Mouse (Mus musculus) forebrain, embryonic 11.5 days (tissue): ENCODE measurements at regions not wholly inside any gene's neighbourhood (a gene's known extent, or its start where the extent isn't known, plus 50 kb on each side); places are given as distances from the start of the nearest gene placed in this dataset.

Source experiments
- ATAC-seq: fragments of 200-750 bp; cut with Nextera tagmentation; replicated peaks from 2 replicates; pipeline ENCODE4 v1.8.0; 2017; ENCODE audit warnings: moderate TSS enrichment; ENCODE audit not compliant: low FRiP score
- DNase-seq: peaks from one replicate; pipeline ENCODE4 v3.0.0-alpha.2; 2017; ENCODE audit warnings: low spot score
- H3K27ac ChIP-seq: fragments of 300-500 bp; sonication (generic); 2 replicates; pipeline ENCODE4 v1.5.1; 2014; ENCODE audit warnings: low read depth, low read length
- H3K27me3 ChIP-seq: fragments of 300-500 bp; sonication (generic); 2 replicates; pipeline ENCODE4 v1.6.1; 2014; ENCODE audit warnings: mild to moderate bottlenecking, low read length, mixed read lengths; ENCODE audit not compliant: control insufficient read depth, insufficient read depth
- H3K36me3 ChIP-seq: fragments of 300-500 bp; sonication (generic); 2 replicates; pipeline ENCODE4 v1.6.1; 2014; ENCODE audit warnings: mild to moderate bottlenecking, low read length, moderate library complexity, mixed read lengths; ENCODE audit not compliant: control insufficient read depth, insufficient read depth
- H3K4me1 ChIP-seq: fragments of 300-500 bp; sonication (generic); replicated peaks from 2 replicates; pipeline ENCODE4 v1.6.1; 2014; ENCODE audit warnings: low read length, mixed read lengths; ENCODE audit not compliant: control insufficient read depth, insufficient read depth
- H3K4me2 ChIP-seq: fragments of 300-500 bp; sonication (generic); 2 replicates; pipeline ENCODE4 v1.6.1; 2014; ENCODE audit warnings: low read depth, mild to moderate bottlenecking, low read length, moderate library complexity, mixed read lengths; ENCODE audit not compliant: severe bottlenecking
- H3K4me3 ChIP-seq: fragments of 300-500 bp; sonication (generic); 2 replicates; pipeline ENCODE4 v1.5.1; 2014; ENCODE audit warnings: low read depth, low read length
- H3K9ac ChIP-seq: fragments of 300-500 bp; sonication (generic); 2 replicates; pipeline ENCODE4 v1.6.1; 2014; ENCODE audit warnings: low read length
- H3K9me3 ChIP-seq: fragments of 300-500 bp; sonication (generic); 2 replicates; pipeline ENCODE4 v1.6.1; 2016; ENCODE audit warnings: low read length, mixed read lengths; ENCODE audit not compliant: control insufficient read depth
- WGBS: fragments of 180-500 bp; shearing (Covaris S2); extraction: QIAGEN DNeasy Blood & Tissue Kit; methylation state at CpG from one replicate; pipeline ENCODE4 v1.1.7; 2014; 5-methylcytosine and 5-hydroxymethylcytosine counted together

DNA sequence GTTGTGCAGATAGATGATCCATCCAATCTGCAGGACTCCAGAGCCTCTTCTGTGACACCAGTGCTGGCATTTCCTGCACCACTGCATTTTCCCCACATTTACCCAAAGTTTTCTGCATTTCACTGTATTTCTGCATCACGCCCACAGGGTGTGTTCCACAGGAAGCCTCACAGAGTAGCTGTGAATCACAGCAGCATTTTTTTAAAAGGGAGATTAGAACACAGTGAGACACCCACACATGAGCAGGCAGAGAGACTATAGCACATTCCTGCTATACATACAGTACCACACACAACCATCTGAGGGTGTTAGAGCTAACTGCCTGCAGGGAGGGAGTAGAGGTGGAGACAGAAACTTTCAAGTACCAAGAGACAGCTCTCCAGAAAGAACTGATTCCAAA, 141.1 kb upstream of the Cops8 start:
- no peak overlapping the region for H3K4me2 ChIP-seq
- H3K4me1 ChIP-seq = peaks cover 2% of the 10 kb centered on the region; the same call in 1 of the 2 replicates
- ATAC-seq (no peak), DNase-seq (no peak)
- H3K36me3 ChIP-seq = no peaks in the 10 kb centered on the region
- no peak overlapping the region for H3K4me3 ChIP-seq
- H3K9me3 ChIP-seq = no peaks in the 10 kb centered on the region
- WGBS = 85% methylated on average over 1 of the region's 1 CpGs
- H3K9ac ChIP-seq = no peak overlapping the region
- no peaks in the 10 kb centered on the region for H3K27me3 ChIP-seq
- H3K27ac ChIP-seq = no peak overlapping the region

GRCm38 (mm10) chr1:90463302-90463701, 139.5 kb upstream of the Cops8 start:
- DNase-seq (no peak), ATAC-seq (no peak)
- H3K36me3 ChIP-seq = no peaks in the 10 kb centered on the region
- WGBS = 92% methylated on average over 6 of the region's 6 CpGs
- H3K4me3 ChIP-seq = no peak overlapping the region
- H3K4me1 ChIP-seq = no peaks in the 10 kb centered on the region; the same call in 1 of the 2 replicates
- H3K27me3 ChIP-seq = no peaks in the 10 kb centered on the region
- H3K4me2 ChIP-seq = no peak overlapping the region
- no peaks in the 10 kb centered on the region for H3K9me3 ChIP-seq
- no peak overlapping the region for H3K27ac ChIP-seq
- no peak overlapping the region for H3K9ac ChIP-seq

DNA sequence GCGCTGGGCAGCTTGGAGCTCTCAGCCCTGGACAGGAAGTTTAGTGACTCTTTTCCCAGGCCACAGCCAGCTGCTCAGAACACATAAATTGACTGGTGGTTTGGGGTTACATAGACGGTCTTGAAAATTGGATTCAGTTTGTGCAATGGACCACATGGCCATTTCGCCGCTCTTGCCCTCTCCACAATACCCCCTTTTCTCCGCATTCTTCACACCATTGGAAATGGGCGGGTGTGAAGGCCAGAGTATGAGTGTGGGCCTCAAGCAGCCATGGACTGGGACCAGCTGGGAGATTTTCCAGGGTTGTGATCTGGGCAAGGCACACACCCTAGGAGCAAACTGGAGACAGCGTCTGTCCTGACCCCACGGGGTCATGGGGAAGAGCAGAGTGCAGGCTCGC, 135.1 kb upstream of the Cops8 start:
- no peak for DNase-seq
- peak; percentile 58 for ATAC-seq
- no peak overlapping the region for H3K4me3 ChIP-seq
- no peaks in the 10 kb centered on the region for H3K27me3 ChIP-seq
- no peak overlapping the region for H3K4me2 ChIP-seq
- no peaks in the 10 kb centered on the region; the same call in 1 of the 2 replicates for H3K4me1 ChIP-seq
- H3K9ac ChIP-seq = no peak overlapping the region
- no peak overlapping the region for H3K27ac ChIP-seq
- WGBS = 48% methylated on average over 9 of the region's 9 CpGs
- no peaks in the 10 kb centered on the region for H3K9me3 ChIP-seq
- H3K36me3 ChIP-seq = no peaks in the 10 kb centered on the region

GRCm38 (mm10) chr1:90470996-90471395, 131.8 kb upstream of the Cops8 start:
- no peaks in the 10 kb centered on the region for H3K36me3 ChIP-seq
- H3K27ac ChIP-seq = no peak overlapping the region
- H3K9me3 ChIP-seq = no peaks in the 10 kb centered on the region
- DNase-seq (no peak), ATAC-seq (no peak)
- no peak overlapping the region for H3K4me2 ChIP-seq
- H3K27me3 ChIP-seq = no peaks in the 10 kb centered on the region
- H3K4me1 ChIP-seq = peaks cover 4% of the 10 kb centered on the region; the same call in 1 of the 2 replicates
- 87% methylated on average over 10 of the region's 10 CpGs for WGBS
- no peak overlapping the region for H3K4me3 ChIP-seq
- H3K9ac ChIP-seq = no peak overlapping the region

GRCm38 (mm10) chr1:90471806-90472205, 131.0 kb upstream of the Cops8 start:
- Histone ChIP-seq H3K4me1 (peaks cover 6% of the 10 kb centered on the region; the same call in 1 of the 2 replicates), H3K36me3 (no peaks in the 10 kb centered on the region), H3K27me3 (no peaks in the 10 kb centered on the region), H3K27ac (no peak overlapping the region), H3K9me3 (no peaks in the 10 kb centered on the region), H3K4me3 (no peak overlapping the region), H3K9ac (no peak overlapping the region), H3K4me2 (no peak overlapping the region)
- ATAC-seq (no peak), DNase-seq (no peak)
- WGBS = 89% methylated on average over 13 of the region's 13 CpGs

DNA sequence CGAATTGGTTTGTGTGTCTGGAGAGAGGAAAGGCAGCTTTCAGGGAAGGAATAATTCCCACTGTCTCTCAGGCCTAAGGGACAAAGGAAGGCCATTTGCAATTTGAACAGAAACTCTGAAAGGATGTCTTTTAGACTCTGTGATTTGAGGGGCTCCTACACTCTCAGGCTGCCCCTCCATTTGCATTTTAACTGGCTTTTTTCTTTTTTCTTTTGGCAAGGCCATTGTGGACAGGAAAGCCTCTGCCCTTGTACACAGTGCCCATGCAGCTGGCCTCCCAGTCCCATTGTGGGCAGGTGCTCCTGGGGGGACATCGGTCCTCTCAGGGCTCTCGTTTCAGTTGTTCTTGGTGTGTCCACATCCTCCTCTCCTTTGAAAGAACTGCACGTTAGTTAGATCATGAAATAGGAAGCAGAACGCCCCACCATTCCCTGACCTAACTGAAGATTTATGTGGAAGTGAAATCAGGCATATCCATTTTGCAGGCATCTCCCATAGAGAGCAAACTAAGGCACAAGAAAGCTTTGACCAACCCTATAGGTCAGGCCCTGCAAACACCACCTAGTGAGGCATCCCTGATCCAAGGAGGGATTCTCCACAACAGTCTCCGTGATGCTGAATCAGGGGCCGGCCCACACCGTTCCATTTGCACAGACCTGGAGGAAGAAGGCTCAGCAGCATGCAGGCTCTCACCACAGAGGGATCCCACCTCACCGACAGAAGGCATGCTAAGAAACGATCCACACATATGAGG, 127.5 kb upstream of the Cops8 start:
- Histone ChIP-seq H3K4me3 (no peak overlapping the region), H3K9ac (peak overlapping the region; percentile 13; the same call in 1 of the 2 replicates), H3K27ac (peak overlapping the region; percentile 76), H3K27me3 (no peaks in the 10 kb centered on the region), H3K4me1 (peaks cover 9% of the 10 kb centered on the region; the same call in 1 of the 2 replicates), H3K9me3 (no peaks in the 10 kb centered on the region), H3K4me2 (no peak overlapping the region), H3K36me3 (no peaks in the 10 kb centered on the region)
- ATAC-seq (peak; percentile 84), DNase-seq (peak; percentile 59)
- 46% methylated on average over 10 of the region's 10 CpGs for WGBS

- WGBS = 51% methylated on average over 9 of the region's 9 CpGs
- no peaks in the 10 kb centered on the region for H3K9me3 ChIP-seq
- no peaks in the 10 kb centered on the region for H3K36me3 ChIP-seq
- no peak for ATAC-seq
- H3K4me3 ChIP-seq = no peak overlapping the region
- DNase-seq = no peak
- H3K4me1 ChIP-seq = peaks cover 9% of the 10 kb centered on the region; the same call in 1 of the 2 replicates
- no peaks in the 10 kb centered on the region for H3K27me3 ChIP-seq
- H3K9ac ChIP-seq = no peak overlapping the region
- H3K4me2 ChIP-seq = no peak overlapping the region
- H3K27ac ChIP-seq = no peak overlapping the region
These were observed 126.1 kb upstream of the Cops8 start for GRCm38 (mm10) chr1:90476556-90477243.

DNA sequence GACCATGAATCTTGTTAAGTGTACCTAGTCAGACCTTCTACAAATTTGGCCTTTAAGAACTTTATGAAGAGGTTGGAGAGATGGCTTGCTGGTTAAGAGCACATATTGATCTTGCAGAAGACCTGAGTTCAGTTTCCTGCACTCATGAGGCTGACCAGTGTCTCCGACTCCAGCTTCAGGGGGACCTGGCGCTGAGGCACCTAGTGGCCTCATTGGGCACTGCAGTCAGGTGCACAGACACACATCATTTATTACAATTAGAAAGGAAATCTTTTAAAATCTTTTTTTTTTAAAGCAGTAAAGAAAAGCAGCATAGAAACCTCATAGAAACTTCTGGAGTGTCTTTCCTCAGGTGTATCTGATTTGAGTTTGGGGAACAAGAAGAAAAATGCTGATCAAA, 123.9 kb upstream of the Cops8 start:
- no peak overlapping the region for H3K27ac ChIP-seq
- DNase-seq (no peak), ATAC-seq (no peak)
- no peaks in the 10 kb centered on the region for H3K9me3 ChIP-seq
- H3K4me1 ChIP-seq = peaks cover 9% of the 10 kb centered on the region; the same call in 1 of the 2 replicates
- no peak overlapping the region for H3K4me2 ChIP-seq
- WGBS = 89% methylated on average over 2 of the region's 2 CpGs
- H3K4me3 ChIP-seq = no peak overlapping the region
- no peaks in the 10 kb centered on the region for H3K36me3 ChIP-seq
- H3K27me3 ChIP-seq = no peaks in the 10 kb centered on the region
- no peak overlapping the region for H3K9ac ChIP-seq
